Mouse (Mus musculus) T-helper 1 cell (primary cell): ENCODE data around the gene Cyp2b19.

Experiments
- in situ Hi-C: fragments of 300-600 bp; cut with MboI, MseI; formaldehyde crosslinking; loops from one replicate; pipeline ENCODE4 v1.15.1; 2025; ENCODE audit warnings: high pct_unique_total_duplicates

Cyp2b19 gene

GRCm38 (mm10) chr7:26756842-26757241 lies at the start of gene Cyp2b19:
TSS of gene Cyp2b19 (plus strand) at chr7:26757142.
- in situ Hi-C loops, result no loop called here

- in situ Hi-C loops, result no loop called here
Measured at GRCm38 (mm10) chr7:26711061-26711460, 45.9 kb upstream of the Cyp2b19 start.

- in situ Hi-C loops, result no loop called here
Measured at GRCm38 (mm10) chr7:26738940-26739339, 18.0 kb upstream of the Cyp2b19 start.

- in situ Hi-C loops, result no loop called here
Measured at GRCm38 (mm10) chr7:26743948-26744347, 13.0 kb upstream of the Cyp2b19 start.

GRCm38 (mm10) chr7:26745486-26745885 lies 11.5 kb upstream of the Cyp2b19 start:
- in situ Hi-C loops, result no loop called here

- in situ Hi-C loops, result no loop called here
Measured at GRCm38 (mm10) chr7:26767084-26767483, 10.1 kb downstream of the Cyp2b19 start.

- in situ Hi-C loops, result loop anchor here (10.0 kb wide), 1 partner anchor 355 kb away; no protein-coding TSS in a partner anchor
Measured at GRCm38 (mm10) chr7:26769881-26770470, 13.0 kb downstream of the Cyp2b19 start.

GRCm38 (mm10) chr7:26772866-26773586 lies 16.1 kb downstream of the Cyp2b19 start:
- in situ Hi-C loops, result loop anchor here (10.0 kb wide), 1 partner anchor 352 kb away; no protein-coding TSS in a partner anchor

GRCm38 (mm10) chr7:26775866-26776265 lies 18.9 kb downstream of the Cyp2b19 start:
- in situ Hi-C loops, result loop anchor here (10.0 to 25.0 kb wide), 2 partner anchors 349 to 486 kb away; partner anchors contain the start of gene Numbl

GRCm38 (mm10) chr7:26777806-26778205 lies 20.9 kb downstream of the Cyp2b19 start:
- in situ Hi-C loops, result loop anchor here (10.0 to 25.0 kb wide), 2 partner anchors 347 to 484 kb away; partner anchors contain the start of gene Numbl

- in situ Hi-C loops, result loop anchor here (10.0 to 25.0 kb wide), 2 partner anchors 346 to 484 kb away; partner anchors contain the start of gene Numbl
Measured at GRCm38 (mm10) chr7:26778474-26778873, 21.5 kb downstream of the Cyp2b19 start.

- in situ Hi-C loops, result loop anchor here (10.0 to 25.0 kb wide), 3 partner anchors 345 to 685 kb away; partner anchors contain the start of gene Numbl
Measured at GRCm38 (mm10) chr7:26779799-26780416, 23.0 kb downstream of the Cyp2b19 start.

- in situ Hi-C loops, result loop anchor here (10.0 to 25.0 kb wide), 2 partner anchors 482 to 686 kb away; partner anchors contain the start of gene Numbl
Measured at GRCm38 (mm10) chr7:26780510-26780909, 23.6 kb downstream of the Cyp2b19 start.

GRCm38 (mm10) chr7:26780998-26781766 lies 24.2 kb downstream of the Cyp2b19 start:
- in situ Hi-C loops, result loop anchor here (10.0 to 25.0 kb wide), 2 partner anchors 481 to 686 kb away; partner anchors contain the start of gene Numbl

GRCm38 (mm10) chr7:26781767-26782131 lies 24.8 kb downstream of the Cyp2b19 start:
- in situ Hi-C loops, result loop anchor here (10.0 to 25.0 kb wide), 2 partner anchors 481 to 687 kb away; partner anchors contain the start of gene Numbl

GRCm38 (mm10) chr7:26783163-26783562 lies 26.2 kb downstream of the Cyp2b19 start:
- in situ Hi-C loops, result loop anchor here (10.0 to 25.0 kb wide), 2 partner anchors 479 to 688 kb away; partner anchors contain the start of gene Numbl

- in situ Hi-C loops, result loop anchor here (10.0 to 25.0 kb wide), 2 partner anchors 476 to 691 kb away; partner anchors contain the start of gene Numbl
Measured at GRCm38 (mm10) chr7:26786013-26786412, 29.1 kb downstream of the Cyp2b19 start.

GRCm38 (mm10) chr7:26789984-26790383 lies 33.0 kb downstream of the Cyp2b19 start:
- in situ Hi-C loops, result loop anchor here (10.0 to 25.0 kb wide), 2 partner anchors 472 to 695 kb away; partner anchors contain the start of gene Numbl

- in situ Hi-C loops, result no loop called here
Measured at GRCm38 (mm10) chr7:26800104-26800503, 43.2 kb downstream of the Cyp2b19 start.

GRCm38 (mm10) chr7:26800996-26801395 lies 44.1 kb downstream of the Cyp2b19 start:
- in situ Hi-C loops, result no loop called here

GRCm38 (mm10) chr7:26808592-26808991 lies 51.6 kb downstream of the Cyp2b19 start, which contains the start of gene Cyp2g1:
TSS of gene Cyp2g1 (plus strand) at chr7:26808892.
- in situ Hi-C loops, result no loop called here
